In genomic region chr6:6855746-6856185, GRCm38 (mm10) we compare ENCODE assay signal across 15 mouse cellular contexts. TPM values are rescaled to one million over a fixed set of nuclear protein-coding genes. Genes with fewer than 3 reads are reported as not detected.
DNase-seq lines count a peak whose midpoint lies in the region; ATAC-seq lines count a peak whose summit lies in the region.
"Had no signal": no experiment of that assay in that cellular context is flagged by ENCODE, and none has a peak within 500 bp of the region (broad histone marks: within the 10 kb centered on the region; RNA-seq: fewer than 3 reads in every experiment).

No protein-coding gene starts in this region.

- ATAC-seq in forebrain, embryonic 14.5 days = no peak
- ATAC-seq in midbrain, embryonic 11.5 days (ENCODE audit: low FRiP score) = no peak
- ATAC-seq: intestine, postnatal 0 days had no signal

- H3K27ac ChIP-seq in embryonic facial prominence, embryonic 10.5 days (replicated peaks) = peak overlapping the region; percentile 82
- H3K27ac ChIP-seq in forebrain, embryonic 14.5 days (ENCODE audit: low read depth, low read length) = peak overlapping the region; percentile 85
- no peak overlapping the region for H3K27ac ChIP-seq in midbrain, embryonic 11.5 days (ENCODE audit: low read depth, low read length)
- H3K27ac ChIP-seq: heart, adult 2 months; liver, embryonic 15.5 days had no signal

- H3K36me3 ChIP-seq in embryonic facial prominence, embryonic 10.5 days (replicated peaks) = no peaks in the 10 kb centered on the region
- no peaks in the 10 kb centered on the region for H3K36me3 ChIP-seq in forebrain, embryonic 14.5 days (ENCODE audit: control insufficient read depth, insufficient read depth, low read length)
- H3K36me3 ChIP-seq in midbrain, embryonic 11.5 days (ENCODE audit: control insufficient read depth, insufficient read depth, low read length) = no peaks in the 10 kb centered on the region
- H3K36me3 ChIP-seq: liver, embryonic 15.5 days had no signal

- under 1% methylated on average over 10 of the region's 10 CpGs for WGBS in embryonic facial prominence, embryonic 10.5 days
- under 1% methylated on average over 10 of the region's 10 CpGs for WGBS in forebrain, embryonic 14.5 days
- under 1% methylated on average over 10 of the region's 10 CpGs for WGBS in midbrain, embryonic 11.5 days

- intact Hi-C loops in heart, postnatal 36 days (cut with DNase I) = no loop called here

- peak overlapping the region; percentile 51 for H3K4me3 ChIP-seq in embryonic facial prominence, embryonic 10.5 days
- peak overlapping the region; percentile 32 for H3K4me3 ChIP-seq in forebrain, embryonic 14.5 days (ENCODE audit: low read depth, low read length)
- no peak overlapping the region for H3K4me3 ChIP-seq in midbrain, embryonic 11.5 days (ENCODE audit: low read depth, low read length)
- H3K4me3 ChIP-seq: heart, adult 2 months; liver, embryonic 15.5 days; myocyte had no signal

- H3K9me3 ChIP-seq in embryonic facial prominence, embryonic 10.5 days = no peaks in the 10 kb centered on the region
- H3K9me3 ChIP-seq in forebrain, embryonic 14.5 days (replicated peaks; ENCODE audit: control insufficient read depth, low read length) = no peaks in the 10 kb centered on the region
- H3K9me3 ChIP-seq in midbrain, embryonic 11.5 days (ENCODE audit: control insufficient read depth, low read length) = no peaks in the 10 kb centered on the region
- H3K9me3 ChIP-seq: liver, embryonic 15.5 days had no signal

- peak overlapping the region; percentile 65 for H3K4me2 ChIP-seq in forebrain, embryonic 14.5 days (ENCODE audit: low read length)
- no peak overlapping the region for H3K4me2 ChIP-seq in midbrain, embryonic 11.5 days
- H3K4me2 ChIP-seq: liver, embryonic 15.5 days had no signal

- H3K27me3 ChIP-seq in embryonic facial prominence, embryonic 10.5 days (replicated peaks; ENCODE audit: low read depth, poor library complexity, severe bottlenecking) = peaks cover 100% of the 10 kb centered on the region
- H3K27me3 ChIP-seq in forebrain, embryonic 14.5 days (replicated peaks; ENCODE audit: control insufficient read depth, insufficient read depth, low read length) = peaks cover 70% of the 10 kb centered on the region
- H3K27me3 ChIP-seq in midbrain, embryonic 11.5 days (ENCODE audit: control insufficient read depth, insufficient read depth, low read length) = peaks cover 97% of the 10 kb centered on the region

- H3K4me1 ChIP-seq in embryonic facial prominence, embryonic 10.5 days = peaks cover 65% of the 10 kb centered on the region
- H3K4me1 ChIP-seq in forebrain, embryonic 14.5 days (ENCODE audit: control insufficient read depth, insufficient read depth, low read length) = no peaks in the 10 kb centered on the region; the same call in 1 of the 2 replicates
- 0 out of 2 replicates have a peak, but pooled peaks cover 3% of the 10 kb centered on the region for H3K4me1 ChIP-seq in midbrain, embryonic 11.5 days (ENCODE audit: control insufficient read depth, insufficient read depth, low read length)
- H3K4me1 ChIP-seq: liver, embryonic 15.5 days had no signal

- peak; percentile 46 for DNase-seq in heart, adult 11 months
- no peak for DNase-seq in heart, postnatal 36 days
- DNase-seq in embryonic facial prominence, embryonic 10.5 days (ENCODE audit: low spot score) = peak; percentile 56
- DNase-seq in forebrain, embryonic 14.5 days (ENCODE audit: low spot score) = no peak
- DNase-seq in midbrain, embryonic 11.5 days (ENCODE audit: low spot score, missing footprints) = peak; percentile 90
- no peak for DNase-seq in urinary bladder, adult 2 months (ENCODE audit: low spot score)
- DNase-seq in kidney, adult 9 months = no peak
- DNase-seq in left cerebral cortex, adult 9 months (ENCODE audit: low spot score in 2 of 2) = no peak
- DNase-seq: cerebellum, adult 11 months; heart, adult 2 months had no signal

- H3K9ac ChIP-seq in forebrain, embryonic 14.5 days (ENCODE audit: low read length) = peak overlapping the region; percentile 68
- H3K9ac ChIP-seq in midbrain, embryonic 11.5 days (ENCODE audit: low read length) = no peak overlapping the region
- H3K9ac ChIP-seq: liver, embryonic 15.5 days had no signal

RNA-seq across cellular contexts. Expression of gene Dlx6, which starts 7.4 kb away (rescaled TPM):
- not detected for total RNA-seq in heart, postnatal 36 days (2021)
- 4.9 and 5.9 TPM in 2 replicates for polyA plus RNA-seq in embryonic facial prominence, embryonic 10.5 days (2016; fragmentation: Nextera tagmentation; extraction: Ambion mirVana)
- polyA plus RNA-seq in forebrain, embryonic 14.5 days (2014; fragmentation: Nextera tagmentation; extraction: Ambion mirVana) = 4.4 and 5.8 TPM in 2 replicates
- 0.33 and 0.81 TPM in 2 replicates for polyA plus RNA-seq in midbrain, embryonic 11.5 days (2014; fragmentation: Nextera tagmentation; extraction: Ambion mirVana)
- polyA plus RNA-seq in urinary bladder, adult 2 months (2012; rRNA removed) = not detected in 2 replicates
- total RNA-seq: ES-E14; heart, adult 2 months; heart, postnatal 25 days had no signal
- polyA plus RNA-seq: heart, adult 2 months; intestine, postnatal 0 days; liver, embryonic 15.5 days; myocyte had no signal

RNA-seq across cellular contexts. Expression of gene Dlx5, which starts 26.1 kb away (rescaled TPM):
- total RNA-seq in heart, postnatal 36 days (2021) = under 1 TPM; 0.19 TPM
- 75.5 and 92.2 TPM in 2 replicates for polyA plus RNA-seq in embryonic facial prominence, embryonic 10.5 days (2016; fragmentation: Nextera tagmentation; extraction: Ambion mirVana)
- 55.7 and 77.2 TPM in 2 replicates for polyA plus RNA-seq in forebrain, embryonic 14.5 days (2014; fragmentation: Nextera tagmentation; extraction: Ambion mirVana)
- polyA plus RNA-seq in midbrain, embryonic 11.5 days (2014; fragmentation: Nextera tagmentation; extraction: Ambion mirVana) = 5.2 and 7.7 TPM in 2 replicates
- polyA plus RNA-seq in urinary bladder, adult 2 months (2012; rRNA removed) = not detected in 2 replicates
- total RNA-seq: ES-E14 had no signal
- polyA plus RNA-seq: liver, embryonic 15.5 days; myocyte had no signal

Comparison
In these comparisons a context has a peak if more than half of its experiments do, and no peak if none do; other contexts are left out.
1. DNase-seq: peak in heart, adult 11 months (single experiment), embryonic facial prominence, embryonic 10.5 days (single experiment) and midbrain, embryonic 11.5 days (single experiment); none in heart, postnatal 36 days (0 of 2), forebrain, embryonic 14.5 days (single experiment), urinary bladder, adult 2 months (single experiment), kidney, adult 9 months (single experiment) and left cerebral cortex, adult 9 months (0 of 2).